Mouse (Mus musculus): ENCODE measurements around the gene Mpzl1.
A peak's percentile ranks its signal among the peaks of the same experiment; 100 is the strongest.

Mpzl1 gene

GRCm38 (mm10) chr1:165655482-165655881 lies 21.1 kb upstream of the Mpzl1 start:
- no peak for DNase-seq (ENCODE audit: low read depth)

- DNase-seq (ENCODE audit: low read depth): no peak
These were observed 20.7 kb upstream of the Mpzl1 start for GRCm38 (mm10) chr1:165655022-165655421.

- no peak for DNase-seq (ENCODE audit: low read depth)
These were observed 19.0 kb upstream of the Mpzl1 start for GRCm38 (mm10) chr1:165653126-165653885.

GRCm38 (mm10) chr1:165652507-165652906 lies 18.2 kb upstream of the Mpzl1 start:
- DNase-seq (ENCODE audit: low read depth): no peak

GRCm38 (mm10) chr1:165651158-165651557 lies 16.8 kb upstream of the Mpzl1 start:
- no peak for DNase-seq (ENCODE audit: low read depth)

- no peak for DNase-seq (ENCODE audit: low read depth)
These were observed 10.8 kb upstream of the Mpzl1 start for GRCm38 (mm10) chr1:165645102-165645501.

GRCm38 (mm10) chr1:165643735-165644134 lies 9.4 kb upstream of the Mpzl1 start:
- peak; percentile 77 for DNase-seq (ENCODE audit: low read depth)

GRCm38 (mm10) chr1:165642780-165643311 lies 8.5 kb upstream of the Mpzl1 start:
- DNase-seq (ENCODE audit: low read depth): no peak

- DNase-seq (ENCODE audit: low read depth): peak; percentile 60
These were observed 7.7 kb upstream of the Mpzl1 start for GRCm38 (mm10) chr1:165641786-165642771.

- DNase-seq (ENCODE audit: low read depth): no peak
These were observed 7.0 kb upstream of the Mpzl1 start for GRCm38 (mm10) chr1:165641271-165641771.

GRCm38 (mm10) chr1:165636289-165636688 lies 2.0 kb upstream of the Mpzl1 start:
- no peak for DNase-seq (ENCODE audit: low read depth)

- no peak for DNase-seq (ENCODE audit: low read depth)
These were observed 938 bp upstream of the Mpzl1 start for GRCm38 (mm10) chr1:165635055-165635897.

- no peak for DNase-seq (ENCODE audit: low read depth)
These were observed 993 bp downstream of the Mpzl1 start for GRCm38 (mm10) chr1:165633345-165633744.

GRCm38 (mm10) chr1:165631136-165631535 lies 3.2 kb downstream of the Mpzl1 start:
- DNase-seq (ENCODE audit: low read depth): no peak

- no peak for DNase-seq (ENCODE audit: low read depth)
These were observed 4.4 kb downstream of the Mpzl1 start for GRCm38 (mm10) chr1:165629975-165630374.

- DNase-seq (ENCODE audit: low read depth): no peak
These were observed 5.7 kb downstream of the Mpzl1 start for GRCm38 (mm10) chr1:165628603-165629002.

- no peak for DNase-seq (ENCODE audit: low read depth)
These were observed 8.4 kb downstream of the Mpzl1 start for GRCm38 (mm10) chr1:165625896-165626295.

- no peak for DNase-seq (ENCODE audit: low read depth)
These were observed 9.3 kb downstream of the Mpzl1 start for GRCm38 (mm10) chr1:165625058-165625457.

GRCm38 (mm10) chr1:165618201-165618624 lies 16.1 kb downstream of the Mpzl1 start:
- DNase-seq (ENCODE audit: low read depth): no peak

- DNase-seq (ENCODE audit: low read depth): no peak
These were observed 17.0 kb downstream of the Mpzl1 start for GRCm38 (mm10) chr1:165617166-165617891.

GRCm38 (mm10) chr1:165616652-165617051 lies 17.7 kb downstream of the Mpzl1 start:
- DNase-seq (ENCODE audit: low read depth): no peak

All from fibroblast of lung, adult 2 months (primary cell).